Mouse (Mus musculus): Measurements from ENCODE around the gene Sac3d1. TPM values are rescaled to one million over a fixed set of nuclear protein-coding genes. Genes with fewer than 3 reads are reported as not detected.

Sac3d1 gene
- total and polyA plus RNA-seq, 2 experiments from 2014 or later, result 53.1 to 73.1 TPM

- H3K4me2 ChIP-seq (ENCODE audit: low read depth, low read length, poor library complexity, severe bottlenecking), result peak within 1 kb of the TSS; percentile 89
- H3K4me1 ChIP-seq (ENCODE audit: insufficient read depth, low read length), result peaks cover 7% of the 10 kb centered on the region
- WGBS, result 2% methylated on average over 33 of the region's 33 CpGs
- DNase-seq (ENCODE audit: low spot score), result peak; percentile 96
- H3K36me3 ChIP-seq (ENCODE audit: insufficient read depth, low read length), result peaks cover 25% of the 10 kb centered on the region
- TF ChIP-seq CTCF (IDR thresholded peaks at IDR 0.05), result no peak
- peak within 1 kb of the TSS; percentile 84 for H3K27ac ChIP-seq (ENCODE audit: low read depth, low read length)
- peak within 1 kb of the TSS; percentile 72 for H3K9ac ChIP-seq (replicated peaks; ENCODE audit: low read length, poor library complexity, severe bottlenecking)
- H3K4me3 ChIP-seq (ENCODE audit: low read depth, low read length), result peak within 1 kb of the TSS; percentile 64
- no peaks in the 10 kb centered on the region for H3K9me3 ChIP-seq (ENCODE audit: low read length)
- peak; percentile 86 for ATAC-seq (ENCODE audit: low FRiP score)
- H3K27me3 ChIP-seq (ENCODE audit: insufficient read depth, low read length), result no peaks in the 10 kb centered on the region
Measured at GRCm38 (mm10) chr19:6076564-6077393, 41.7 kb downstream of the Sac3d1 start, which contains the start of gene Vps51. Vps51 (minus strand) TSS chr19:6077231.

- DNase-seq (ENCODE audit: low spot score), result no peak
- WGBS, result 93% methylated on average over 5 of the region's 5 CpGs
- TF ChIP-seq CTCF (IDR thresholded peaks at IDR 0.05), result no peak
- no peak for ATAC-seq (ENCODE audit: low FRiP score)
- Histone ChIP-seq H3K9me3 (ENCODE audit: low read length) (no peaks in the 10 kb centered on the region), H3K4me3 (ENCODE audit: low read depth, low read length) (no peak overlapping the region), H3K27me3 (ENCODE audit: insufficient read depth, low read length) (no peaks in the 10 kb centered on the region), H3K36me3 (ENCODE audit: insufficient read depth, low read length) (peaks cover 30% of the 10 kb centered on the region), H3K4me1 (ENCODE audit: insufficient read depth, low read length) (peaks cover 7% of the 10 kb centered on the region), H3K4me2 (ENCODE audit: low read depth, low read length, poor library complexity, severe bottlenecking) (no peak overlapping the region), H3K27ac (ENCODE audit: low read depth, low read length) (no peak overlapping the region), H3K9ac (replicated peaks; ENCODE audit: low read length, poor library complexity, severe bottlenecking) (no peak overlapping the region)
Measured at GRCm38 (mm10) chr19:6073889-6074288, 44.6 kb downstream of the Sac3d1 start.

- no peak for ATAC-seq (ENCODE audit: low FRiP score)
Measured at GRCm38 (mm10) chr19:6071261-6071660, 47.2 kb downstream of the Sac3d1 start.

GRCm38 (mm10) chr19:6070571-6071250, 47.7 kb downstream of the Sac3d1 start:
- H3K36me3 ChIP-seq (ENCODE audit: insufficient read depth, low read length), result peaks cover 32% of the 10 kb centered on the region
- no peak for DNase-seq (ENCODE audit: low spot score)
- no peak for ATAC-seq (ENCODE audit: low FRiP score)

More at GRCm38 (mm10) chr19:6071261-6071660, 47.2 kb downstream of the Sac3d1 start:
- Histone ChIP-seq H3K9ac (replicated peaks; ENCODE audit: low read length, poor library complexity, severe bottlenecking) (no peak overlapping the region), H3K36me3 (ENCODE audit: insufficient read depth, low read length) (peaks cover 32% of the 10 kb centered on the region), H3K9me3 (ENCODE audit: low read length) (no peaks in the 10 kb centered on the region), H3K4me1 (ENCODE audit: insufficient read depth, low read length) (peaks cover 7% of the 10 kb centered on the region), H3K4me3 (ENCODE audit: low read depth, low read length) (no peak overlapping the region), H3K27ac (ENCODE audit: low read depth, low read length) (no peak overlapping the region), H3K27me3 (ENCODE audit: insufficient read depth, low read length) (no peaks in the 10 kb centered on the region), H3K4me2 (ENCODE audit: low read depth, low read length, poor library complexity, severe bottlenecking) (no peak overlapping the region)
- WGBS, result 94% methylated on average over 19 of the region's 19 CpGs
- TF ChIP-seq CTCF (IDR thresholded peaks at IDR 0.05), result no peak
- no peak for DNase-seq (ENCODE audit: low spot score)

GRCm38 (mm10) chr19:6069851-6070250, 48.6 kb downstream of the Sac3d1 start:
- H3K4me2 ChIP-seq (ENCODE audit: low read depth, low read length, poor library complexity, severe bottlenecking), result no peak overlapping the region
- no peak overlapping the region for H3K9ac ChIP-seq (replicated peaks; ENCODE audit: low read length, poor library complexity, severe bottlenecking)
- H3K4me1 ChIP-seq (ENCODE audit: insufficient read depth, low read length), result peaks cover 6% of the 10 kb centered on the region
- TF ChIP-seq CTCF (IDR thresholded peaks at IDR 0.05), result no peak
- H3K4me3 ChIP-seq (ENCODE audit: low read depth, low read length), result no peak overlapping the region
- DNase-seq (ENCODE audit: low spot score) (no peak), ATAC-seq (ENCODE audit: low FRiP score) (no peak)
- no peak overlapping the region for H3K27ac ChIP-seq (ENCODE audit: low read depth, low read length)
- peaks cover 32% of the 10 kb centered on the region for H3K36me3 ChIP-seq (ENCODE audit: insufficient read depth, low read length)
- no peaks in the 10 kb centered on the region for H3K27me3 ChIP-seq (ENCODE audit: insufficient read depth, low read length)
- 91% methylated on average over 10 of the region's 10 CpGs for WGBS
- no peaks in the 10 kb centered on the region for H3K9me3 ChIP-seq (ENCODE audit: low read length)

More at GRCm38 (mm10) chr19:6070571-6071250, 47.7 kb downstream of the Sac3d1 start:
- no peak overlapping the region for H3K4me2 ChIP-seq (ENCODE audit: low read depth, low read length, poor library complexity, severe bottlenecking)
- no peak overlapping the region for H3K9ac ChIP-seq (replicated peaks; ENCODE audit: low read length, poor library complexity, severe bottlenecking)
- no peak overlapping the region for H3K27ac ChIP-seq (ENCODE audit: low read depth, low read length)
- no peak for TF ChIP-seq CTCF (IDR thresholded peaks at IDR 0.05)
- H3K4me1 ChIP-seq (ENCODE audit: insufficient read depth, low read length), result peaks cover 6% of the 10 kb centered on the region
- no peaks in the 10 kb centered on the region for H3K27me3 ChIP-seq (ENCODE audit: insufficient read depth, low read length)
- WGBS, result 93% methylated on average over 31 of the region's 31 CpGs
- H3K9me3 ChIP-seq (ENCODE audit: low read length), result no peaks in the 10 kb centered on the region
- no peak overlapping the region for H3K4me3 ChIP-seq (ENCODE audit: low read depth, low read length)

- Histone ChIP-seq H3K27me3 (ENCODE audit: insufficient read depth, low read length) (no peaks in the 10 kb centered on the region), H3K27ac (ENCODE audit: low read depth, low read length) (0 out of 2 replicates have a peak overlapping the region, but pooled peaks have one; percentile 3), H3K36me3 (ENCODE audit: insufficient read depth, low read length) (peaks cover 31% of the 10 kb centered on the region), H3K4me1 (ENCODE audit: insufficient read depth, low read length) (peaks cover 6% of the 10 kb centered on the region), H3K9me3 (ENCODE audit: low read length) (no peaks in the 10 kb centered on the region), H3K4me2 (ENCODE audit: low read depth, low read length, poor library complexity, severe bottlenecking) (no peak overlapping the region), H3K9ac (replicated peaks; ENCODE audit: low read length, poor library complexity, severe bottlenecking) (no peak overlapping the region), H3K4me3 (ENCODE audit: low read depth, low read length) (no peak overlapping the region)
- no peak for TF ChIP-seq CTCF (IDR thresholded peaks at IDR 0.05)
- no peak for DNase-seq (ENCODE audit: low spot score)
- no peak for ATAC-seq (ENCODE audit: low FRiP score)
- WGBS, result 76% methylated on average over 4 of the region's 4 CpGs
Measured at GRCm38 (mm10) chr19:6068951-6069350, 49.5 kb downstream of the Sac3d1 start.

All from midbrain, postnatal 0 days (tissue).